Mouse (Mus musculus) c-Kit-positive CD71-positive TER-119-positive erythroid progenitor cells, embryonic 14.5 days (primary cell): Measurements from ENCODE around the gene Mpl.

Experiments used
- DNase-seq: peaks from one replicate; pipeline ENCODE4 v3.0.0-alpha.2; 2013; ENCODE audit warnings: low spot score

The Mpl gene

GRCm38 (mm10) chr4:118457345-118457975, at the start of gene Mpl:
Gene Mpl (minus strand): TSS chr4:118457513.
- DNase-seq, result no peak

- no peak for DNase-seq
Measured at GRCm38 (mm10) chr4:118505551-118505950, 48.2 kb upstream of the Mpl start.

GRCm38 (mm10) chr4:118500792-118501191, 43.5 kb upstream of the Mpl start:
- DNase-seq, result no peak

GRCm38 (mm10) chr4:118500171-118500724, 42.9 kb upstream of the Mpl start:
- DNase-seq, result no peak

GRCm38 (mm10) chr4:118490461-118490860, 33.1 kb upstream of the Mpl start:
- DNase-seq, result no peak

- DNase-seq, result no peak
Measured at GRCm38 (mm10) chr4:118489717-118490132, 32.4 kb upstream of the Mpl start, which contains the start of gene Tie1. Gene Tie1 (minus strand): TSS chr4:118490061.

- DNase-seq, result no peak
Measured at GRCm38 (mm10) chr4:118476773-118477530, 19.6 kb upstream of the Mpl start.

- no peak for DNase-seq
Measured at GRCm38 (mm10) chr4:118472687-118473086, 15.4 kb upstream of the Mpl start.

- DNase-seq, result no peak
Measured at GRCm38 (mm10) chr4:118471281-118471680, 14.0 kb upstream of the Mpl start.

GRCm38 (mm10) chr4:118465697-118466163, 8.4 kb upstream of the Mpl start:
- DNase-seq, result no peak

GRCm38 (mm10) chr4:118464956-118465355, 7.6 kb upstream of the Mpl start:
- DNase-seq, result no peak

GRCm38 (mm10) chr4:118446415-118447153, 10.7 kb downstream of the Mpl start:
- DNase-seq, result no peak

GRCm38 (mm10) chr4:118445781-118446414, 11.4 kb downstream of the Mpl start:
- no peak for DNase-seq

GRCm38 (mm10) chr4:118445088-118445487, 12.2 kb downstream of the Mpl start:
- DNase-seq, result no peak

- no peak for DNase-seq
Measured at GRCm38 (mm10) chr4:118437829-118438253, 19.5 kb downstream of the Mpl start.

- DNase-seq, result peak; percentile 96
Measured at GRCm38 (mm10) chr4:118436820-118437603, 20.3 kb downstream of the Mpl start, which contains the start of gene Cdc20. Gene Cdc20 (minus strand): TSS chr4:118437352.

GRCm38 (mm10) chr4:118432332-118432731, 25.0 kb downstream of the Mpl start:
- no peak for DNase-seq

- no peak for DNase-seq
Measured at GRCm38 (mm10) chr4:118429215-118429895, 28.0 kb downstream of the Mpl start.

GRCm38 (mm10) chr4:118428531-118429214, 28.6 kb downstream of the Mpl start:
- DNase-seq, result no peak
